Mouse (Mus musculus): ENCODE measurements around the gene Ehd4.

DNA sequence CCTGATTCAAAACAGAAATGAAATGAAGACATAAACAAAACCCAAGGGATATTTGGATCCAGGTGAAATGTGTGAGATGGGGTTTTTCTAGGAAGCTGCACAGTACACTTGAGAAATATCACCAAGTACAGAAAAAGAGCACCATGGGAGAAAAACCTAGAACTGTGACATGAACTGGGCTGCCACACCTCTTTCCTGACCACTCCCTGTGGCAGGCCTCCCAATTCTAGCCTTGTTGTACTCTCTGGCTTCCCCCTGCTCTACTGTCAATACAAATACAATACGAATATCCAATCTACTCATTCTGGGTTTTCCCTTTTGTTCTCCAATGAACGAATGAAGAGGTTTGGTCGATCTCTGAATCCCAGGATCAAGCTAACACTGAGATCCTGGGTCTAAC is 40.4 kb downstream of the Ehd4 start:
- TF ChIP-seq CTCF (IDR thresholded peaks at IDR 0.05; ENCODE audit: borderline replicate concordance, extremely low read depth, insufficient read depth, insufficient read length): no peak
- no peak for TF ChIP-seq POLR2A (IDR thresholded peaks at IDR 0.05; ENCODE audit: borderline replicate concordance, extremely low read depth, insufficient read depth, insufficient read length, poor library complexity, severe bottlenecking)
